In the genomic region with DNA sequence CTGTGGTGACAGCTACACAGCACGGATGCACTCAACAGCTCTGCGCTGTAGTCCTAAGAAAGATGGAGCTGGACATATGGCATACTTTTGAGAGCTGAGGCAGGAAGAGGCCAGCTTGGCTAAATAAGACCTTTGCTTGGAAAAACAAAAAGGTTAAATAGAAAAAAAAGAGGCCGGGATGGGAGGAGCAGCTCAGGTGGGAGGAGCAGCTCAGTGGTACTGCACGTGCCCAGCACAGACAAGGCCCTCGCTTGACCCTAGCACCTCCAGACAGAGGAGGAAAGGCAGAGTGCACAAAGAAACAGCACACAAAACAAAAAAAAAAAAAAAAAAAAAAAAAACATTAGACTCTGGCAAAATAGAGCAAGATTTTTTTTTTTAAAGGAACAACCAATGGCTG, we compare ENCODE assay signal across 26 mouse cellular contexts. TPM values are rescaled to one million over a fixed set of nuclear protein-coding genes. Genes with fewer than 3 reads are reported as not detected.
DNase-seq lines count a peak whose midpoint lies in the region; ATAC-seq lines count a peak whose summit lies in the region.
"Had no signal": no experiment of that assay in that cellular context is flagged by ENCODE, and none has a peak within 500 bp of the region (broad histone marks: within the 10 kb centered on the region; RNA-seq: fewer than 3 reads in every experiment).

No protein-coding gene starts in this region.

- H3K9ac ChIP-seq in liver, embryonic 15.5 days = no peak overlapping the region
- H3K9ac ChIP-seq: embryonic facial prominence, embryonic 13.5 days; forebrain, embryonic 12.5 days; forebrain, embryonic 15.5 days; heart, embryonic 13.5 days; hindbrain, embryonic 13.5 days had no signal

- H3K36me3 ChIP-seq in liver, embryonic 15.5 days (replicated peaks) = peaks cover 5% of the 10 kb centered on the region; the same call in 1 of the 2 replicates

- H3K4me1 ChIP-seq in liver, embryonic 15.5 days (replicated peaks) = peaks cover 12% of the 10 kb centered on the region
- H3K4me1 ChIP-seq: embryonic facial prominence, embryonic 10.5 days had no signal

- 74% methylated on average over 5 of the region's 5 CpGs for WGBS in liver, embryonic 15.5 days (ENCODE audit: insufficient replicate concordance)

- H3K27ac ChIP-seq in liver, embryonic 15.5 days (replicated peaks) = no peak overlapping the region
- H3K27ac ChIP-seq: embryonic facial prominence, embryonic 10.5 days; embryonic facial prominence, embryonic 13.5 days; forebrain, embryonic 12.5 days; forebrain, embryonic 15.5 days; heart, adult 2 months; heart, embryonic 10.5 days; heart, embryonic 13.5 days; hindbrain, embryonic 13.5 days had no signal

- peak; percentile 7 for DNase-seq in heart, adult 11 months
- DNase-seq in heart, postnatal 36 days = no peak
- DNase-seq in kidney, postnatal 36 days = peak; percentile 9 to 55
- no peak for DNase-seq in kidney, postnatal 25 days
- no peak for DNase-seq in liver
- DNase-seq: adrenal gland, adult 8-10 months; adrenal gland, postnatal 25 days; cerebellum, adult 11-12 months; cerebellum, adult 8-10 months; cerebellum, postnatal 10 days; cerebellum, postnatal 36 days; embryo, embryonic 11 days; gastrocnemius, postnatal 25 days; heart, adult 2 months; heart, postnatal 14 days had no signal

- H3K27me3 ChIP-seq in liver, embryonic 15.5 days = no peaks in the 10 kb centered on the region
- H3K27me3 ChIP-seq: embryonic facial prominence, embryonic 13.5 days; forebrain, embryonic 12.5 days; forebrain, embryonic 15.5 days; heart, embryonic 13.5 days; hindbrain, embryonic 13.5 days had no signal

- no peak overlapping the region for H3K4me2 ChIP-seq in liver, embryonic 15.5 days
- H3K4me2 ChIP-seq: embryonic facial prominence, embryonic 13.5 days; forebrain, embryonic 12.5 days; forebrain, embryonic 15.5 days; heart, embryonic 13.5 days; hindbrain, embryonic 13.5 days had no signal

- no peaks in the 10 kb centered on the region for H3K9me3 ChIP-seq in liver, embryonic 15.5 days (replicated peaks)
- H3K9me3 ChIP-seq: embryonic facial prominence, embryonic 10.5 days; embryonic facial prominence, embryonic 13.5 days; forebrain, embryonic 12.5 days; forebrain, embryonic 15.5 days; heart, embryonic 10.5 days; heart, embryonic 13.5 days; hindbrain, embryonic 13.5 days had no signal

- intact Hi-C loops in heart, postnatal 36 days (cut with DNase I) = no loop called here

- no peak overlapping the region for H3K4me3 ChIP-seq in liver, embryonic 15.5 days (replicated peaks)
- H3K4me3 ChIP-seq: embryonic facial prominence, embryonic 10.5 days; embryonic facial prominence, embryonic 13.5 days; erythroblast, embryonic 14.5 days; forebrain, embryonic 12.5 days; forebrain, embryonic 15.5 days; heart, adult 2 months; heart, embryonic 10.5 days; heart, embryonic 13.5 days; hindbrain, embryonic 13.5 days had no signal

- ATAC-seq in liver, embryonic 15.5 days (ENCODE audit: insufficient read depth) = peak; percentile 49
- ATAC-seq: activated CD4-positive, CD25-positive, alpha-beta regulatory T cell, adult 4 months; forebrain, embryonic 15.5 days; hindbrain, embryonic 16.5 days had no signal

RNA-seq across cellular contexts. Expression of a gene that starts 6.7 kb away (rescaled TPM):
- total RNA-seq in heart, postnatal 36 days (2021) = 10 to 100 TPM; 10.4 to 12.4 TPM
- polyA plus RNA-seq in liver, embryonic 15.5 days (2015; fragmentation: Nextera tagmentation; extraction: Ambion mirVana) = 4.7 and 5.1 TPM in 2 replicates

RNA-seq across cellular contexts. Expression of a gene that starts 48.1 kb away (rescaled TPM):
- total RNA-seq in heart, postnatal 36 days (2021) = 10 to 100 TPM; 23.6 to 27.0 TPM
- 27.5 and 28.3 TPM in 2 replicates for polyA plus RNA-seq in liver, embryonic 15.5 days (2015; fragmentation: Nextera tagmentation; extraction: Ambion mirVana)

RNA-seq across cellular contexts. Expression of a gene that starts 48.1 kb away (rescaled TPM):
- total RNA-seq in heart, postnatal 36 days (2021) = 10 to 100 TPM; 74.5 to 75.6 TPM
- 38.1 and 39.4 TPM in 2 replicates for polyA plus RNA-seq in liver, embryonic 15.5 days (2015; fragmentation: Nextera tagmentation; extraction: Ambion mirVana)

Comparison
In these comparisons a context has a peak if more than half of its experiments do, and no peak if none do; other contexts are left out.
1. DNase-seq: peak in heart, adult 11 months (single experiment) and kidney, postnatal 36 days (2 of 2); none in heart, postnatal 36 days (0 of 2), kidney, postnatal 25 days (0 of 2) and liver (single experiment).